ENCODE assay signal across 30 mouse cellular contexts in genomic region chr1:125450282-125451000, GRCm38 (mm10). TPM values are rescaled to one million over a fixed set of nuclear protein-coding genes. Genes with fewer than 3 reads are reported as not detected.
DNase-seq lines count a peak whose midpoint lies in the region; ATAC-seq lines count a peak whose summit lies in the region.
"Had no signal": no experiment of that assay in that cellular context is flagged by ENCODE, and none has a peak within 500 bp of the region (broad histone marks: within the 10 kb centered on the region; RNA-seq: fewer than 3 reads in every experiment).

No protein-coding gene starts in this region.

- 48% methylated on average over 4 of the region's 4 CpGs for WGBS in large intestine, adult 2 months
- WGBS in heart, embryonic 11.5 days (ENCODE audit: insufficient replicate concordance) = 74% methylated on average over 4 of the region's 4 CpGs

- no peaks in the 10 kb centered on the region for H3K4me1 ChIP-seq in heart, embryonic 11.5 days (ENCODE audit: control insufficient read depth, insufficient read depth, low read length)
- H3K4me1 ChIP-seq: embryonic facial prominence, embryonic 12.5 days; liver, embryonic 15.5 days; neural tube, embryonic 12.5 days; stomach, embryonic 15.5 days had no signal

- H3K27ac ChIP-seq in heart, embryonic 11.5 days (ENCODE audit: low read depth, low read length) = no peak overlapping the region
- H3K27ac ChIP-seq: embryonic facial prominence, embryonic 12.5 days; hindbrain, embryonic 14.5 days; kidney, postnatal 0 days; liver, embryonic 15.5 days; neural tube, embryonic 12.5 days; stomach, embryonic 15.5 days had no signal

- no peak overlapping the region for H3K4me2 ChIP-seq in heart, embryonic 11.5 days
- H3K4me2 ChIP-seq: embryonic facial prominence, embryonic 12.5 days; hindbrain, embryonic 14.5 days; liver, embryonic 15.5 days; lung, embryonic 14.5 days; neural tube, embryonic 12.5 days; stomach, embryonic 15.5 days had no signal

- peaks cover 3% of the 10 kb centered on the region; the same call in 1 of the 2 replicates for H3K9me3 ChIP-seq in heart, embryonic 11.5 days (replicated peaks; ENCODE audit: control insufficient read depth, low read length)
- H3K9me3 ChIP-seq: embryonic facial prominence, embryonic 12.5 days; liver, embryonic 15.5 days; neural tube, embryonic 12.5 days; stomach, embryonic 15.5 days had no signal

- no peak overlapping the region for H3K4me3 ChIP-seq in heart, embryonic 11.5 days (ENCODE audit: low read depth, low read length)
- H3K4me3 ChIP-seq: embryonic facial prominence, embryonic 12.5 days; liver, embryonic 15.5 days; neural tube, embryonic 12.5 days; stomach, embryonic 15.5 days had no signal

- H3K36me3 ChIP-seq in heart, embryonic 11.5 days (ENCODE audit: control insufficient read depth, insufficient read depth, low read length) = no peaks in the 10 kb centered on the region
- H3K36me3 ChIP-seq: embryonic facial prominence, embryonic 12.5 days; liver, embryonic 15.5 days; neural tube, embryonic 12.5 days; stomach, embryonic 15.5 days had no signal

- H3K9ac ChIP-seq in heart, embryonic 11.5 days (ENCODE audit: low read depth, low read length) = no peak overlapping the region
- H3K9ac ChIP-seq: embryonic facial prominence, embryonic 12.5 days; hindbrain, embryonic 14.5 days; liver, embryonic 15.5 days; lung, embryonic 14.5 days; neural tube, embryonic 12.5 days; stomach, embryonic 15.5 days had no signal

- intact Hi-C loops in left cerebral cortex, postnatal 14 days (cut with DNase I) = no loop called here

- no peaks in the 10 kb centered on the region for H3K27me3 ChIP-seq in heart, embryonic 11.5 days (ENCODE audit: control insufficient read depth, insufficient read depth, low read length)
- H3K27me3 ChIP-seq: embryonic facial prominence, embryonic 12.5 days; liver, embryonic 15.5 days; neural tube, embryonic 12.5 days; stomach, embryonic 15.5 days had no signal

- DNase-seq in layer of hippocampus, adult 9-11 months = peak; percentile 31
- no peak for DNase-seq in layer of hippocampus, postnatal 10 days (ENCODE audit: low spot score in 2 of 2)
- peak; percentile 25 for DNase-seq in fibroblast of lung, adult 2 months (ENCODE audit: low read depth)
- peak; percentile 58 for DNase-seq in large intestine, adult 2 months (ENCODE audit: low read depth, low spot score)
- no peak for DNase-seq in left cerebral cortex, postnatal 14 days (ENCODE audit: low spot score in 2 of 2)
- no peak for DNase-seq in spleen, postnatal 36 days (ENCODE audit: low spot score in 2 of 2)
- DNase-seq: adrenal gland, adult 8-10 months; B cell, adult 2 months; cerebellum, adult 11 months; cerebellum, adult 9-10 months; cerebellum, postnatal 36 days; gastrocnemius, postnatal 10 days; heart, postnatal 36 days; kidney, adult 2 months; kidney, postnatal 4 days; liver; lung, embryonic 14.5 days; lung, postnatal 14 days; thymus, adult 18-20 months; thymus, postnatal 25 days had no signal

- ATAC-seq in heart, embryonic 11.5 days (replicated peaks; ENCODE audit: insufficient number of reproducible peaks, low FRiP score, low TSS enrichment) = no peak
- ATAC-seq: activated CD4-positive, CD25-positive, alpha-beta regulatory T cell, adult 4 months; forebrain, embryonic 16.5 days; midbrain, embryonic 16.5 days had no signal

RNA-seq across cellular contexts. Expression of gene Actr3, which starts 14.9 kb away (rescaled TPM):
- 100 to 1,000 TPM; 307 to 309 TPM for total RNA-seq in layer of hippocampus, postnatal 10 days (2021)
- 99.6 and 118 TPM in 2 replicates for polyA plus RNA-seq in large intestine, adult 2 months (2012; rRNA removed)
- total RNA-seq in left cerebral cortex, postnatal 14 days (2021) = 100 to 1,000 TPM; 224 to 226 TPM
- 286 and 318 TPM in 2 replicates for polyA plus RNA-seq in heart, embryonic 11.5 days (2014; fragmentation: Nextera tagmentation; extraction: Ambion mirVana)

Comparison
In these comparisons a context has a peak if more than half of its experiments do, and no peak if none do; other contexts are left out.
1. DNase-seq: peak in layer of hippocampus, adult 9-11 months (single experiment), fibroblast of lung, adult 2 months (single experiment) and large intestine, adult 2 months (single experiment); none in layer of hippocampus, postnatal 10 days (0 of 2), left cerebral cortex, postnatal 14 days (0 of 2) and spleen, postnatal 36 days (0 of 2).